Mouse (Mus musculus) lung, adult 18-20 months (tissue): ENCODE results near the gene Nfasc.

Source experiments
- DNase-seq, 2 experiments: peaks; one replicate each; pipeline ENCODE4 v3.0.0; 2022; ENCODE audit warnings: mixed read lengths in 2 of 2

Gene Nfasc

DNA sequence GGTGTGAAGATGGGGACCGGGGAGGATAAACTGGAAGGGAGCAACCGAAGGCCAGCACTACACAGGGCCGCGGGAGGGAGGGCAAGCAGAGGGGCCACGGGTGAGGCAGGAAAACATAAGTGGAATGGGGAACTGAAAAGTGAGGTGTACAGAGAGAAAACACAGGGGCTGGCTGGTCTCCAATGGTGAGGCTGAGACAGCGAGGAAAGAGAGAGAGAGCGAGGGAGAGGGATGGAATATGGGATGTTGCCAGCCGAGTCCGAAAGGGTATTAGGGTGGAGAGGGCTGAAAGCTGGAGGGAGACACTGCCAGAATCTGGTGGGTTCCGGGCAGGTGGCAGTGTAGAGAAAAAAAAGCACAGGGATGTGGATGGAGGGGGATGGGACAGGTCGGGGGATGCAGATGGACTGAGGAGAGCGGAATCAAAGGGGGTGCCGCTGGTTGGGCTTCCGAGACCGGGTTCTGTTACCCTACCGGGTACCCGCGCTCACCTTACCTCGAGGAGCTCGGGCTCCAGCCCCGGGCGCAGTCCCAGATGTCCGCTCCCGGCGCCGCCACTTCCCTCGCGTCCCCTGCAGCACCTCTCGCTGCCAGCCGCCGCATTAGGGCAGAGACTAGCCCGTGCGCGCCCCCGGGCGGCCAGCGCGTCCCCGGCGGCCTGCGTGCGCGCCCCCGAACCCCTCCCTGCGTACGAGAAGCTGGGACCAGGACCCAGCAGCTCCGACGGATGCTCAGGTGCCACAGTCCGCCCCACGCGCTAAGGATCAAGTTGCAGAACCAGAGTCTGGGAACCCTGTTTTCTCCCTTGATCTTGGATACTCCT, at the start of gene Nfasc:
TSS of gene Nfasc (minus strand) at position 623 of the 823 bp plus-strand sequence.
- DNase-seq, result peak in 1 of 2 experiments; percentile 21

DNA sequence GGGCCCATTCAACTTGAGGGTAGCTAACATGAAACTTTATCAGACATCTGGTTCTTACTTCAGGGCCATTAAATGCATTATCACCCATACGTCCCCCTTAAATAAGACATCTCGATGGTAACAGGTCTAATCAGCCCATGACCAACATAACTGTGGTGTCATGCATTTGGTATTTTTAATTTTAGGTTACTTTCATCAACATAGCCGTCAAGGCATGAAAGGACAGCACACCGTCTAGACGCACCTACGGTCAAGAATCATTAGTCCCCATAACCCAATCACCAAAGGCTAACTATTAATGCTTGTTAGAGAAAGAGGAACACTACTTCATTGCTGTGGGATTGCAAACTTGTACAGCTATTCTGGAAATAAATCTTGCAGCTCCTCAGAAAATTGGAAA, 49.5 kb upstream of the Nfasc start:
- no peak for DNase-seq

DNA sequence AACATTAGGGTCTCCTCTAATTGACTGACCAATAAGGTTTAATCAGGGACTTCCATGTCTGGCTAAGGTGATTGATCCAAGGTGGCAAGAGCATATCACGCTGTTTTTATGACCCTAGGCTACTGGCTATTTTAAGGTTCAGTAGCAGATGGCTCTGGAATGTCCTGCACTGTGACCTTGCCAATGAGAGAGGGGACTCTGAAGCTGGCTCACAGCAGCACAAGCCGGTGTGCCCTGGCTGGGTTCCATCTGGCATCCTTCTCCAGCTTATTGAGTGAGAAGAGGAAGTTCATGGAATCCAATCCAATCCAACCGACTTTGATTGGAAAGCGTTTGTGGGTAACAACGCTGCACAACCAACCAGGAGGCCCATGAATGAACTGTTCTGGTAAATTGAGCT, 45.3 kb upstream of the Nfasc start:
- DNase-seq, result no peak

DNA sequence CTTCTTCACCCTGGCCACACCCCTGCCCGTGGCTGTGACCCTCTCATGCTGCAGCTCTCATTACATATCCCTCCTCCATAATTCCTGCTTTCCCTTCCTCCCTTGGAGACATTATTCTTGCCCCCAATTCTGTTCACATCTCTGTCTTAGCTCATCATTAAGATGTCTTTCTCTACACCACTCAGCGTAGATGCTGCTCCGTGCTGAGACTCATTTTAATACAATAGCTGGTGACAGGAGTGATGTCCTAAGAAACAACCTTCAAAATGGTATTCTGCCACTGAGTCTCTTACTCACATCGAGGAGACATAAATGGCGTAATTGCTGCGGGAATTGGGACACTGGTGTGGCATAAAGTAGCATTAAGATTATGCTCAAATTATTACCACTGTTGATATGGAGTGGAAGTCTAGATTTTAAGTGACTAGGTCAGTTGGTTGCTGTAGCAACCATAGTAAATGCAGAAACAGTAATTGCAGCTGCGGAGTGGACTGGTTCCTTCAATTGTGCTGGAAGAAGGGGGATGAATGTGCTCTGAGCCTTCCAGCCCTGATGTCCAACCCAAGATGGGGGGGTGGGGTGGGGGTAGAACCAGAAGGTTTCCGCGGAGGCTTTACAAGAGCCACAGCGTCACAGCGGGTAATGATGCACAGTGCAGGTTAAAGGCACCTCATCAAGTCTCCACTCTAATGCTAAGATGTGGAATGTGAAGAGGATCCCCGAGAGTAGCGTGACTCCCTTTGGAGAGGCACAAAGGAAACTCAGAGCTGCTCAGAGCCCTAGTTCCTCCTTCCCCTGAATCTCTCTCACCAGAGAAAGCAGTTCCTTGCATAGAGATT, 40.2 kb upstream of the Nfasc start:
- no peak for DNase-seq

DNA sequence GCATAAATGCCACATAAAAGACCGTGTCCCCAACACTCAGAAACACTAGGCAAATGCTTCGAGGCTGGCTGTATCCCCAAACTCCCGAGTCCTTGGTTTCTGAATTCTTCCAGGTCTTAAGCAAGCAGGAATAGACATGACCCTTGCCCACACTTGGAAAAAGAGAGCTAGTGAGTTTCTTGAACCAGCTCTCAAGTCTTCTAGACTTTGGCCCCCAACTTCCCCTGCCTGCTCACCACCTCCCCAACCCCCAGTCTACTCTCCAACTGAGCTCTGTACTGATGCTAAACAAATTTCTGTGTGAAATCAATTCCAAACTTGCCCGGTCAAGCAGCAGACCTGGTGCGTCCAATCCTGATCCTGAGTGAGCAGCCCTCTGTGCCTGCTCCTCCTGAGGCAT, 39.4 kb upstream of the Nfasc start:
- no peak for DNase-seq

DNA sequence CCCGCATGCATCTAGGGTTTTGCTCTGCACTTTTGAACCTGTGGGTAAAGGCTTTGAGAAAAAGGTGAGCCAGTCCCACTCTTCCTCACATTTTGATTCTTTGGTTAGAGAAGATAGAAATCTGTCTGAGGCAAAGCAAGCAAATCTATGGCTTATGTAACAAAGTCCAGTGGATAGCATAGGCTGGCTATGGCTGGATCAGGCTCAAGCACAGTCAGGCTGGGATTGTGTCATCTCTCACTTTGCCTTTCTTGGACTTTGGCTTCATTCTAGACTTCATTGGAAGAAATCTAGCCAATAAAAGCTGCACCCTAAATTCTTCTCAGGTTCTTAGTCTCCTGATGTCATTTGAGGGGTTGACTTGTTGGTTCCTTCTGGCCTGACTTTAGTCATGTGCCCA, 38.7 kb upstream of the Nfasc start:
- no peak for DNase-seq

DNA sequence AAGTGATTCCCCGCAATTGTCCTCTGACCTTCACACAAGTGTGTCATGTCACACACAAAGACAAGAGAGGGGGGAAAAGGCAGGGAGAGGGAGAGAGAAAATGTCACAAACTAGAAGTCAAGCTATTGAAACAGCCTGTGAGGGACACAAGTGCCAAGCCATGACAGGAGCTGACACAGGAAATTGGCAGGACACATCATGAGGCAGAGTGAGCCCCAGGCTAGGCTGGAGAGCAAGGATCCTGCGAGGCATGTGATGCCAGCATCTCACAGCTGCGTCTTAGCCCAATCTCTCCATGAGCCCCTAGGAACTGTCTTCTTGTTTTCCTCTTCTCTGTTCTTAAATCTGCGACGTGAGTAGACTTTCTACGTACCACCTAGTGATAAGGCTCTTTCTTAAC, 33.4 kb upstream of the Nfasc start:
- DNase-seq, result no peak

DNA sequence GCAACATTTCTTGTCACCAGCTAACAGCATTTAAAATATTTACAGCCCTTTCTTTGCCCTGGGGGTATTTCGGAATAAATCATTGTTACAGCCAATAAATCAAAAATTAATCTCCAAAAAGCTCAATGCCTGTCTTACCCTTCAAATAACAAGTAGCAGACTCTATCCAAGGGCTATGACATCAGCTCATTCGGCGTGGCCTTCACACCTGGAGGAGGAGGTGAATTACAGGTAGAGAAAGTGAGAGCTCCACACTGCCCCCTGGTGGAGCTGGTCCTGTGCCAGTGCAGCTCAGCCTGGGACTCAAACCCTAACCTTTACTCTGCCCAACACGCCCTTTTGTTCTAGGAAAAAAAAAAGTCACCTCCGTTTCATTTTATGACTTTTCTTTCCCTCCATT, 29.8 kb upstream of the Nfasc start:
- peak; percentile 39 to 52 for DNase-seq

DNA sequence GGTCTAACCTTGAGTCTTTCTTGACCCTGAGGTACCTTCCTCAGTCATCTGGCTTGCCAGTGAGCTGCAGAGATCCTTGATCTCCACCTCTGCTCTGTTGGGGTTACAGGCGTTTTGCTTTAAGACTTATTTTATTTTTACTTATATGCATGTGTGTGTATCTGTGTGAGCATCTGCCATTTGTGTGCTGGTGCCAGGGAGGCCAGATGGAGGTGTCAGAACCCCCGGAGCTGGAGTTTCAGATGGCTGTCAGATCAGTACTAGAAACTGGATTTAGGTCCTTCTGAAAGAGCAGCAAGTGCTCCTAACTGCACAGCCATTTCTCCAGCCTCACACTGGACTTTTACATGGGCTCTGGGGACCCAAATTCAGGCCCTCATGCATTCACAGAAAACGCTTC, 28.0 kb upstream of the Nfasc start:
- DNase-seq, result no peak

DNA sequence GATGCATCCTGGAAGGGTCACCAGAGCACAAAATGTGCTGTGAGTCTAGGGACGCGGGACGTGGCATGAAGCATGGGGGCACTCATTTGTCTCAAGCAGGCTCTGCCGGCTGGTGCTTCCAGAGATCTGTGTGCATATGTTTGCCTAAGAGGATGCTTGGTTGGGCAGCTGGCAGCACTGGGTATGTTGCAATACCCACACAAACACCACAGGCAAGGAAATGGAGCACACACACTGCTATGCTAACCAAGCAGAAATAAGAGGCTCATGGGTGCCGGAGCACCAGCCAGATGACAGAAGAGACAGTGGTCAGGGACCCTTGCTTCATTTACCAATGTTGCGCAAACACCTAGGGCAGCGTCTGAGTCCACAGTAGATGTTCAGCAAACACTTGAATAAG, 25.8 kb upstream of the Nfasc start:
- DNase-seq, result peak in 1 of 2 experiments; percentile 5

DNA sequence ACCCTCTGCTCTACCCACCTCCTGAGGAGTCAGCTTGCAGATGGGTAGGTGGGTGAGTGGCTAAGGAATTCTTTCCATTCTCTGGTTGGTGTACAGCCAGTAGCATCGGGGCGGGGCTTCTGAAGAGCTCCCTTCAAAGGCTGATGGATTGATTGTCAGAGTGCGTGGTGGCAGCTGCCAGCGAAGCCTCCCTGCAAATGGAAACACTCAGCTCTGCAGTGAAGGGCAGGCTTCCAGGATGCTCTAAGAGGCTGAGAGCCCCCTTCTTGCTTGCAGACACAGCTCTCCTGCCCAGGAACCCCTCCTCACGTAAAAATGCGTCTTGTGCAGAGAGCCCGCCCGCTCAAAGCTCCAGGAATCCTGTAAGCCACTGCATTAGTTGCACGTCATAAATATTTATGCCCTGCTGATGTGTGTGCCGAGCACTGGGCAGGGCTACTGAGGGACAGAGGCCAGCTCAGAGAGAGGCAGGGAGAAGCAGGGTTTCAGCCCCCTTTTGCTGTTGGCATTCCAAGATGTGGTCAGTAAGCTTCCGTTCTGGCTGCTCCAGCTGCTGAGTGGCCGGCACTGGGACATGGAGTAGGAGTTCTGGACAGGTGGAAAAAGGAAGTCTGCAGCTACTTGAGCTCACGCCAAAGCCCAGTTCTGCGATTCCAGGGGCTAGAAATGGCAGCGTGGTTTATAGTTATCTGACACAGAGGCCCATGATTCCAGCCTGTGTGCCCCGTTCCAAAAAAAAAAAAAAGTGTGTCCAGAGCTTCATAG, 24.5 kb upstream of the Nfasc start:
- DNase-seq, result no peak

DNA sequence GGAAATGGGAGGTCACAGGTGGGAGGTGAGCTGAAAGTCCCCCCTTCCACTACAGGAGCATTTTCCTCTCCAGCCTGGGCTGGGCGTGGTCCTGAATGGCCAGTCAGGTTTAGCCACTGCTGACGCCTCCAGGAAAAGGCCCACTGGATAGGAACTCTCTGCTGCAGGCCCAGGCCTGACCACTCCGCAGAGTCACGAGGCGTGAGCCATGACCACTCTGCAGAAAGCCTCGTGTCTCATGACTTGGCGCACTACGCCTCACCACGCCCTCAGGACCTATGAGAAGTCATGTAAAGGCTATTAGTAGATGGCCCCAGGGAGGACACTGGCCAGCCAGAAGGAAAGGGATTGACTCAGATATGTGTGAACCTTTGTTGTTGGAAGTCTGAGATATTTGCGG, 23.6 kb upstream of the Nfasc start:
- peak in 1 of 2 experiments; percentile 4 for DNase-seq

DNA sequence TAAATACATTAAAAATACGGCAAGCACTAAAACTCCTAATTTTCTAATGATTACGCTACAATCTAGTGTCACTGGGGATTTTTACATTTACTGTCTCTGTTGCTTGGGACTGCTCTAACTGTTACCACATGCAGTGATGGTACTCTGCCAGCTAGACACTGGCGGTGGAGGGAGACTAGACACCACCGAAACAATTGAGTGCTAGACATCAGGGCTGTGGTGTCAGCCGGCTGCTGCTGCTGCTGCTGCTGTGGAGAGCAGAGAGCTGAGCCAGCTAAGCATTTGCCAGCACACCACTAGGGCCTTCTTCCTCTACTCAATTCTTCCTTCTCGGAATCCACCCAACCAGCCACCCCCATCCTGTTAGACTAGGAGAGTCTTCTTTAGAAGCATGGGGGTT, 17.8 kb upstream of the Nfasc start:
- DNase-seq, result no peak

DNA sequence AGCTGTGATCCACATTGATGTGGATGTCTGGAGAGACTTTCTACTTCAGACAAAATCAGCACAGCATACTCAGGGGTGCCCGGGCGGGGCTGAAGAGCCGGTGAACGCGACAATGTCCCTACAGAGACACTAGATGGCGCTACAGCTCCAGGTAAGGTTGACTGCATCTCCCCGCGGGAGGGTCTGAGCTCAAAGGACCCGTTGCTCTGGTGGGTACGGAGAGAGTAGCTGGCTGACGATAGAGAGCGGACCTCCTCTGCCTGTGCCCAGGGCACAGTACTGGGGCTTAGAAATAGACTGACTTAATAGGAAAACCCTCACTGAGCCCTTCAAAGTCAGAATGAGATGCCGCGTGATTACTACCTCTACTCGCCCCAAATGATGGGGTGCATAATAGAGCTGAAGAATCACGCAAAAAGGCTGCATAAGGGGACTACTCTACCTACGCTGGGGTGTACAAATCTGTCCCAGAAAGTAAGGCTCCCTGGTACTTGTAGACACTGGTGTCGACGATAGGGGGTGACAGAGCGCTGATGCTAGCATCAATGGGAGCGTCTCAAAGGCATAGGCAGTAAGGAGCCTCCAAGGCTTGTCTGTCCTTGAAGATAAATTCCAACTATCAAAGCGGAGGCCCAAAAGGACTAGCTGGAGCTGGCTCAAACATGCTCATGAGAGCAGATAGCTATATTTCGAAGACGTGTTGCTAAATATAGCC, 17.2 kb upstream of the Nfasc start:
- DNase-seq, result peak; percentile 12 to 22

DNA sequence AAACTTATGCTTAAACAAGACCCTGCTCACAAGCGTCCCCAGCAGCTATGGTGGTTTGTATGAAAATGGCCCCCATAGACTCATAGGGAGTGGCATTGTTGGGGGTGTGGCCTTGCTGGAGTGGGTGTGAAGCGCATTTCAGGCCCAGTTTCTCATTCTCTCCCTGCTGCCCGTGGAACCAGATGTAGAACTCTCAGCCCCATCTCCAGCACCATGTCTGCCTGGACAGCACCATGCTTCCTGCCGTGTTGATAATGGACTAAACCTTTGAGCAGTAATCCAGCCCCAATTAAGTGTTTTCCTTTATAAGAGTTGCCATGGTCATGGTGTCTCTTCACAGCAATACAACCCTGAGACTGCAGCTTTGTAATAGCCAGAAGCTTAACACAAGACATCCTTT, 13.6 kb upstream of the Nfasc start:
- DNase-seq, result no peak

DNA sequence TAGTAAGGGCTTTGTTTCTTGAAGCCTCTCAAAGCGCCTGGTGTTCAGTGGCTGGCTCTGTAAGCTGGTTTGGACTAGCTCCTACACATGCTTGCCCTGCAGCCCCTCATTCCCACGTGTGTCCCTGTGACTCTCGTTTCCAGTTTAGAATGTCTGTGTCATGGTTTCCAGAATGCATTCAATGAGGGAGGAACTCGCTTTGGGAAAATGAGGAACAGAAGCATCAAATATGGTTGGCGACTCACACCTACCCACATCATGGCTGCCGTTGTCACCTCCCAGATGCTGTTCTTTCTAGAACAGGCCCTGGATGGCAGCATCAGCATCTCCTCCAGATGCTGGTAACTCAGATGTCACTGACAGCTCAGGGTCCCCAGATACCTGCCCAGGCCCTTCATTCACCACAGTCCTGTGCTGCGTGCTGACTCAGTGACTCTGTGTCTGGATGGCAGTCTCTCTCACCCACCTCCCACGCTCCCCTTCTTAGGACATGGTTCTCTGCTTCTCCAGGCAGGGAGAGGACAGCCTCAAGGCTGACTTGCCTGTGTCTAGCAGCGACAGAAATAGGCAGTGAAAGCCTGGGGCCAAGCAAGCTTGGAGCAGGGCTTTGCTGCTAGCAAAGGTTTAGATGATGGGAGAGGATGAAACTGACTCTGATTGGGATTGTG, 7.8 kb upstream of the Nfasc start:
- DNase-seq, result no peak

DNA sequence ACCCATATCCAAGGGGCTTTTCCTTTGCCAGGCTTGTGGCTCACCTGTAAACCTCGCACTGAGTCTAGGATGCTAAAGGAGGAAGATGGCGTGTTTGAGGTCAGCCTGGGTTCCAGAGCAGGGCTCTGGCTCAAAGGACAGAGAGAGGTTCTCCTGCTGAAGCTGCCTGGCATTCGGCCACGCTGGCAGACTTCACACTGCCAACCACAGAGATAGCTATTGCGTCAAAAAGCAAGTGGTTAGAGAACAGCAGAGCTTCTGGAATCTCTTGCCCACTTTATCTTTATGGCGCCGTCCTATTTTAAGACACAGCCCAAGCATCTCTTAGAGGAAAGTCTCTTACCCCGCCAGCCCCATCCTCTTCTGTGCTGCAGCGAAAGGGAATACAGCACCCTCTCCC, 4.7 kb upstream of the Nfasc start:
- no peak for DNase-seq

DNA sequence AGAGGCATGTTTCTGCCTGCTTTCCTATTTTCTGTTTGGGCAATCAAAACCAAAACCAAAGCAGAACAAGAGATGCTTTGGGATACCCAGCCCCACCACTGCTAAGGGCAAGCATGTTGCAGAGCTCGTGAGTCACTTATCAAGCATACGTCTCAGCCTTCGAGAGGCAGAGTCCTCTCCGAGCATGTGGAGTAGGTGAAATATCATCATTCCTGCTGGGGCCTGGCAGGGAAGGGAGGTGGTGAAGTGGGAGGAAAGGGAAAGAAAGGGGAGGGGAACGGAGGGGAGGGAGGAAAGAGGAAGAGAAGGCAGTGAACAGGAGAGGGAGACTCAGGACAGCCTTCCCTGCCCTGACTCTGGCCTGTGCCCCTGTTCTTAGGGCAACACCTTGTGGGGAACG, 4.0 kb upstream of the Nfasc start:
- DNase-seq, result no peak

DNA sequence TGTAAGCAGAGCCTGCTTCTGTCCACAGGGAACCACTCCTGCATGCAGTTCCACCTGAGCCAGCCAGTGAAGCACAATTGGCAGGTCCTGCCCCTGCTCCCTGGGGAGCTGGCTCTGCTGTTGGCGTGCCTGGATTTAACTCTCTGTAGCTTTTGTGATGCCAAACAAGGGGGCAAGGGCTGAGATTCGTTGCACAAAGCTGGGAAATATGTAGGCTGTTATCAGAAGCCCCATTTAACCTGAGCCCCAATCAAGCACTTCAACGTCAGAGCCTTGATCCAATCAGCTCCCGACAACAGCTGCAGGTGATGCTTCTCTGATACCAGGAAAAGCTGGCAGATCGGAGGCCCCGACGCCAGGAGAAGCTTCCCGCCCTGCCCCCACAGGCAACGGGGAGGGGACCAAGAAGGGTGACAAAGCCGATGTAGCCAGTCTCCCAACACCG, 2.5 kb downstream of the Nfasc start:
- no peak for DNase-seq

DNA sequence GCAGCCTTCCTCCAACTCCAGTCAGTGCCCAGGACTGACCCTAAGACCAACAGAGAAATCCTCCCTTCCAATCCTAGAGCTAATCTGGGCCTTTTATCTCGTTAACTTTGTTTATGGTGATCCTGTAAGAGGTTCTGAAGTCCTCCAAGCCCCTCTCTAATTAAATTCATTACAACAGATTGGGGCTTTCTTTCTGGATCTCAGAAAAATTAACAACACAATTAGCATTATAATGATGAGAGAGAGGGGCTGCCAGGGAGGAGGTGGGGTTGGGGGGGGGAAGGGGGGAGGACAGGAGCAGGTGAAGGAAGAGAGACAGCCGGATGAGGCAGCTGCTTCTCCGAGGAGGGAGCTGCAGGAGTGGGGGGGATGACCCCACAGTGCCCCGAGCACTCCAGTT, 5.4 kb downstream of the Nfasc start:
- no peak for DNase-seq

DNA sequence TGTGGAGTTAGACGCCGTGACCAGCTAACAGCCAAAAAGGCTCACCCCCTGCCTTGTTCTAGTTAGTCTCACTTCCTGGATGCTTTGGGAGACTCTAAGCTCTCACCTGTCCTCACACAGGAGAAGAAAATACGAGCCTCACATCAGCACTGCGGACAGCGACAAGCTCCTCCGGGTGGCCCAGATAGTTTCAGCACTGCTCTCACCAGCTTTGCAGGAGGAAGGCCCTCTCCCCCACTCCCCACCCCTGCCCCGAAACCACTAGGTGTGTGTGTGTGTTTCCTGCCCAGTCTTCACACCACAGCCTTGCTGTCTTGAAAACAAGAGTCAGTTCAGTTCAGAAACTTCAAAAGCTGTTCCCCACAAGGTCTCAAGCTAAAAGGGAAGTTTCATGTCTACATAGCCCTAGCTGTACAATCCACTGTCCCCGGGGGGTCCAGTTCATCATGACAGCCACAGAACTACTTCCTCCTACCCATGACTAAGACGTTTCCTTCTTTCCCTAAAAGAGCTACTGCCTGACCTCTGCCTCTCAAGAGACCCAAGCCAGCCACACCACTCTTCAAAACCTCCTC, 7.6 kb downstream of the Nfasc start:
- no peak for DNase-seq

DNA sequence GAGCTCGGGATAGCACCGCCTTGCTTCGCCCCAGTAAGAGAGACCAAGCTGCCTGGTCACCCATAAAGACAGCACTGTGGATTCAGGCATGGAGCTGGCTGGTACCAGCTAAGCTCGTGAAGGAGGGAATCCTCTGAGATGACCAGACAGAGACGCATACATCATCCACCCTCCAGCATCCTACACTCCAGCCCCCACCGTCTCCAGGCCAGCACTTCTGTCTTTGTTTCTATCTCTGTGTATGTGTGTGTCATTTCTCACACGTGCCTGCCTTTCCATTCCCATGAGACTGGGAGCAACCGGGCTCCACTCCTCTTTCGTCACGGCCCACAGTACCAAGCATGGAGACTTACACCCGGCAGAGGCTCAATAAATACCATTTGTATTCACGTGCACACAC, 9.3 kb downstream of the Nfasc start:
- no peak for DNase-seq
